Mouse (Mus musculus): ENCODE measurements around the gene Rrnad1.

Rrnad1 gene

GRCm38 (mm10) chr3:87930078-87930795 is at the start of gene Rrnad1, which contains the start of gene Isg20l2:
Rrnad1 (minus strand) TSS chr3:87930717.
Isg20l2 (plus strand) TSS chr3:87930314.
- peak; percentile 97 for DNase-seq (ENCODE audit: low spot score)

- no peak for DNase-seq (ENCODE audit: low spot score)
Observed at GRCm38 (mm10) chr3:87980085-87980484, 49.6 kb upstream of the Rrnad1 start.

- no peak for DNase-seq (ENCODE audit: low spot score)
Observed at GRCm38 (mm10) chr3:87979493-87979892, 49.0 kb upstream of the Rrnad1 start.

- no peak for DNase-seq (ENCODE audit: low spot score)
Observed at GRCm38 (mm10) chr3:87974381-87974987, 44.0 kb upstream of the Rrnad1 start.

GRCm38 (mm10) chr3:87973593-87974380 is 43.3 kb upstream of the Rrnad1 start:
- DNase-seq (ENCODE audit: low spot score), result no peak

GRCm38 (mm10) chr3:87972776-87973175 is 42.3 kb upstream of the Rrnad1 start:
- DNase-seq (ENCODE audit: low spot score), result no peak

GRCm38 (mm10) chr3:87972203-87972664 is 41.7 kb upstream of the Rrnad1 start:
- DNase-seq (ENCODE audit: low spot score), result no peak

- DNase-seq (ENCODE audit: low spot score), result no peak
Observed at GRCm38 (mm10) chr3:87971489-87972202, 41.1 kb upstream of the Rrnad1 start.

GRCm38 (mm10) chr3:87970939-87971488 is 40.5 kb upstream of the Rrnad1 start, which contains the start of gene Nes:
Nes (plus strand) TSS chr3:87971078.
- peak; percentile 20 for DNase-seq (ENCODE audit: low spot score)

- peak; percentile 59 for DNase-seq (ENCODE audit: low spot score)
Observed at GRCm38 (mm10) chr3:87970184-87970938, 39.8 kb upstream of the Rrnad1 start.

- peak; percentile 65 for DNase-seq (ENCODE audit: low spot score)
Observed at GRCm38 (mm10) chr3:87960586-87961191, 30.2 kb upstream of the Rrnad1 start.

GRCm38 (mm10) chr3:87960191-87960585 is 29.7 kb upstream of the Rrnad1 start:
- no peak for DNase-seq (ENCODE audit: low spot score)

GRCm38 (mm10) chr3:87959371-87959770 is 28.9 kb upstream of the Rrnad1 start:
- DNase-seq (ENCODE audit: low spot score), result no peak

GRCm38 (mm10) chr3:87958967-87959366 is 28.4 kb upstream of the Rrnad1 start:
- no peak for DNase-seq (ENCODE audit: low spot score)

GRCm38 (mm10) chr3:87958476-87958875 is 28.0 kb upstream of the Rrnad1 start:
- no peak for DNase-seq (ENCODE audit: low spot score)

- DNase-seq (ENCODE audit: low spot score), result no peak
Observed at GRCm38 (mm10) chr3:87958056-87958455, 27.5 kb upstream of the Rrnad1 start.

- DNase-seq (ENCODE audit: low spot score), result no peak
Observed at GRCm38 (mm10) chr3:87952440-87952839, 21.9 kb upstream of the Rrnad1 start.

GRCm38 (mm10) chr3:87951946-87952345 is 21.4 kb upstream of the Rrnad1 start:
- DNase-seq (ENCODE audit: low spot score), result no peak

- DNase-seq (ENCODE audit: low spot score), result no peak
Observed at GRCm38 (mm10) chr3:87949955-87950515, 19.5 kb upstream of the Rrnad1 start.

Measured in T-cell, adult 2 months (primary cell).